Mouse (Mus musculus) limb, embryonic 14.5 days (tissue): ENCODE data around the gene Galntl6. TPM values are rescaled to one million over a fixed set of nuclear protein-coding genes. Genes with fewer than 3 reads are reported as not detected.
"Not testable (repeated sequence)": the region's sequence is repeated elsewhere in the genome, so short reads cannot be mapped to it uniquely, and the experiment has no call there.

Experiments
- ATAC-seq: fragments of 200-750 bp; cut with Nextera tagmentation; 2 replicates; pipeline ENCODE4 v1.8.0; 2017; ENCODE audit warnings: low read depth, moderate number of reproducible peaks, moderate TSS enrichment; ENCODE audit not compliant: low FRiP score
- DNase-seq: peaks from one replicate; pipeline ENCODE4 v3.0.0-alpha.2; 2015; ENCODE audit warnings: low spot score
- H3K27ac ChIP-seq: fragments of 300-500 bp; sonication (generic); replicated peaks from 2 replicates; pipeline ENCODE4 v1.5.1; 2014; ENCODE audit warnings: low read depth, mild to moderate bottlenecking, low read length, moderate library complexity, mixed read lengths
- H3K27me3 ChIP-seq: fragments of 300-500 bp; sonication (generic); 2 replicates; pipeline ENCODE4 v1.6.1; 2014; ENCODE audit warnings: low read length, mixed read lengths; ENCODE audit not compliant: control insufficient read depth, insufficient read depth
- H3K36me3 ChIP-seq: fragments of 300-500 bp; sonication (generic); 2 replicates; pipeline ENCODE4 v1.6.1; 2014; ENCODE audit warnings: mild to moderate bottlenecking, low read length, moderate library complexity, mixed read lengths; ENCODE audit not compliant: control insufficient read depth, insufficient read depth
- H3K4me1 ChIP-seq: fragments of 300-500 bp; sonication (generic); 2 replicates; pipeline ENCODE4 v1.6.1; 2014; ENCODE audit warnings: antibody characterized with exemption, low read length, mixed read lengths; ENCODE audit not compliant: control insufficient read depth, insufficient read depth
- H3K4me2 ChIP-seq: fragments of 300-500 bp; sonication (generic); replicated peaks from 2 replicates; pipeline ENCODE4 v1.6.1; 2014; ENCODE audit warnings: low read depth, mild to moderate bottlenecking, low read length, moderate library complexity; ENCODE audit not compliant: severe bottlenecking
- H3K4me3 ChIP-seq: fragments of 300-500 bp; sonication (generic); replicated peaks from 2 replicates; pipeline ENCODE4 v1.5.1; 2014; ENCODE audit warnings: low read length
- H3K9ac ChIP-seq: fragments of 300-500 bp; sonication (generic); 2 replicates; pipeline ENCODE4 v1.6.1; 2014; ENCODE audit warnings: mild to moderate bottlenecking, low read depth, low read length, moderate library complexity; ENCODE audit not compliant: severe bottlenecking
- H3K9me3 ChIP-seq: fragments of 300-500 bp; sonication (generic); 2 replicates; pipeline ENCODE4 v1.6.1; 2016; ENCODE audit warnings: low read length; ENCODE audit not compliant: control insufficient read depth
- POLR2A ChIP-seq: fragments of 200-500 bp; IDR thresholded peaks from 2 replicates; pipeline ENCODE4 v1.8.0; 2012; ENCODE audit warnings: inconsistent platforms, mild to moderate bottlenecking, moderate library complexity, borderline replicate concordance; ENCODE audit not compliant: insufficient read depth, insufficient read length; ENCODE audit errors: extremely low read depth
- WGBS: fragments of 180-500 bp; shearing (Covaris S2); extraction: QIAGEN DNeasy Blood & Tissue Kit; methylation state at CpG from one replicate; pipeline ENCODE4 v1.1.7; 2014; 5-methylcytosine and 5-hydroxymethylcytosine counted together
- polyA plus RNA-seq, 2 experiments: library from polyadenylated mRNA; depleted of rRNA in 1 of 2; stranded (reverse) in 1 of 2; unstranded in 1 of 2; fragments of >200 nt; fragmentation: Nextera tagmentation in 1 of 2; extraction: Ambion mirVana in 1 of 2; gene quantifications; 2 replicates each; pipeline versions ENCODE4 v1.2.1 to v1.2.3; 2012 to 2014

Gene Galntl6
- polyA plus RNA-seq, 2 experiments, result 0.57 to 0.65 TPM

DNA sequence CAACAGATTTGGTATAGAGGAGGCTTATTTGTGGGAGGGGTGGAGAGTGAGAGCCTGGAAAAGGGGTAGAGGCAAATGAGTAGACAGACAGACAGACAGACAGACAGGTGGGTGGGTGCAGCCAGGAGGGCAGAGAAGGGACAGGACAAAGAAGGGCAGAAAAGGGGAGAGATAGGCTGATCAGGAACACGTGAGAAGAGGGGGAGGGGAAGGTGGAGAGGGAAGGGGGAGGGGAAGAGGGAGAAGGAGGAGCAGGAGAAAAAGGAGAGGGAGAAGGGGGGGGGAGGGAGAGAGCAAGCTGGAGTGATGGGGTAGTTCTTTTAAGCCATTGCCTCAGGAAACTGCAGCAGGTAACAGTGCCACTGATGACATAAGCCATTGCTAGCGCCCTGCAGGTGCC is 1144.9 kb downstream of the Galntl6 start:
- H3K4me3 ChIP-seq, result no peak overlapping the region
- H3K9ac ChIP-seq, result no peak overlapping the region
- H3K4me1 ChIP-seq, result peaks cover 6% of the 10 kb centered on the region; the same call in 1 of the 2 replicates
- no peak overlapping the region for H3K27ac ChIP-seq
- H3K27me3 ChIP-seq, result no peaks in the 10 kb centered on the region
- WGBS, result 45% methylated on average over 2 of the region's 2 CpGs
- H3K9me3 ChIP-seq, result no peaks in the 10 kb centered on the region
- DNase-seq (no peak), ATAC-seq (no peak)
- no peak overlapping the region for H3K4me2 ChIP-seq
- no peak for TF ChIP-seq POLR2A
- no peaks in the 10 kb centered on the region for H3K36me3 ChIP-seq

DNA sequence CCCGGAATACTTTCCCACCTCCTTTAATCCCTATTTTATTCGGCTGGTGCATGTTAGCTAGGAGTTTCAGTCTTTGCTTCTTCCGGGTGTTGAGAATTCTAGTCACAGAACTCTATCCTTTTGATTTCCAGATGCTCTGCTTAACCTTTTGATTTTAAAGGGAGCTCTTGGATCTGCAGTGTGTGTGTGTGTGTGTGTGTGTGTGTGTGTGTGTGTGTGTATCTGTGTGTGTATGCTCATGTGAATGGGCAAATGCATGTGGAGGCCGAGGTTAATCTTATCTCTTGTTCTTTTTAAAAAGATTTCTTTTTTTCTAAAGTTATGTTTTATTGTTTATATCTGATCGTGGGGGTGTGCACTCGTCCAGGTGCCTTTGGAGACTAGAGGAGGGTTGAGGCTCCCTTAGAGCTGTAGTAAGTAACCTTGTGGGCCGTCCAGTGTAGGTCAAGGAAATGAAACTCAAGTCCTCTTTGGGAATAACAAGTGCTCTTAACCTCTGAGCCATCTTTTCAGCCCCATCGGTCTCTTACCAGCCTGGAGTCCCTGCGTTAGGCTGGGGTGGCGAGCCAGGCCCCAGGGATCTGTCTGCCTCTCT is 1145.9 kb downstream of the Galntl6 start:
- no peaks in the 10 kb centered on the region for H3K9me3 ChIP-seq
- H3K4me2 ChIP-seq, result peak overlapping the region; percentile 1; the same call in 1 of the 2 replicates
- H3K4me1 ChIP-seq, result peaks cover 6% of the 10 kb centered on the region; the same call in 1 of the 2 replicates
- no peak for ATAC-seq
- WGBS, result 49% methylated on average over 10 of the region's 10 CpGs
- H3K4me3 ChIP-seq, result no peak overlapping the region
- TF ChIP-seq POLR2A, result no peak
- no peak overlapping the region for H3K27ac ChIP-seq
- no peaks in the 10 kb centered on the region for H3K27me3 ChIP-seq
- H3K9ac ChIP-seq, result no peak overlapping the region
- no peak for DNase-seq
- H3K36me3 ChIP-seq, result no peaks in the 10 kb centered on the region

DNA sequence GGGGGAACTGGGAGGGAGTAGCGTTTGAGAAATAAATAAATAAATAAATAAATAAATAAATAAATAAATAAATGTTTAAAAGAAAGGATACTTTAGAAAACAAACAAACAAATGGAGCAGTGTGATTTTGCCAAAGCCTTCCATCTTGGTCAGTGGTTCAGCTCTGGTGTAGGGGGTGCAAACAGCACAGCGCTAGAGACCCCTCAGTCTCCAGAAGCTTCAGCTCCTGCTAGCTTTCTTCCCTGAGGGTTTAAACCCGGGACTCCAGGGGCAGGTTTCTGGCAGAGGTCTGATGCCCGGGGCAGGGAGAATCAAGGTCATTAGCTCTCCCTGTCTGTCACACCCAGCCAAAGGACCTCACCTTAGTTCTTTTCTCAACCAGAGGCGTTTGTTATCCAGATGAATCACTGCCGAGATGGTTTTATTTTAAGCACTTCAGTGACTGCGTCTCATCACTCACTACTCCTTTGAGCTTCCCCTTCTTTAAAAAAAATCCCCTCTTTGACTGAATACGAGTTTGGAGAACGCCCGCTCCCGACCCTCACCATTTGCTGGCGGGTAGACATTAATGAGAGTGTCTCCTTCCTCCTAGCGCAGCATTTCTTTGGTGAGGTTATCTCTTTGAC is 1146.6 kb downstream of the Galntl6 start:
- no peaks in the 10 kb centered on the region for H3K36me3 ChIP-seq
- no peak overlapping the region for H3K9ac ChIP-seq
- no peak overlapping the region for H3K4me3 ChIP-seq
- WGBS, result 13% methylated on average over 13 of the region's 13 CpGs
- H3K4me1 ChIP-seq, result peaks cover 6% of the 10 kb centered on the region; the same call in 1 of the 2 replicates
- H3K27me3 ChIP-seq, result no peaks in the 10 kb centered on the region
- no peak overlapping the region for H3K27ac ChIP-seq
- peak overlapping the region; percentile 1 for H3K4me2 ChIP-seq
- TF ChIP-seq POLR2A, result no peak
- ATAC-seq (no peak), DNase-seq (no peak)
- no peaks in the 10 kb centered on the region for H3K9me3 ChIP-seq

DNA sequence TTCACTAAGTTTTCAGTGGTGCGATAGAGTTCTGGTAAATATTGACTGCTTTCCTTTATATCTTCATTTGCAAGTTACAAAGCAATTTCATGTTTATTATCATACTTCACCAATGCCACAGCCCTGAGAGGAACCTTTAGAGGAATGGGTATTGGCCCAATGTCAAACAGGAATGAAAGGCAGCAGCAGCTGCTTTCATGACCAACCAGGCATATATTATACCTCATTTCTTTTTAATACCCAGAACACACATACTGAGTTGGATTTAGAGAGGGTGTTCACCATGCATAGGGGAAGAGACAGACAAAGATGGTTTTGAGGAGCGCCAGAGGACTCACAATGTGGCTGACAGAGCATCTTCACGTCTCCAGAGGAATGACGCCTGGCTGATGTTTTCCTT is 1147.2 kb downstream of the Galntl6 start:
- Histone ChIP-seq H3K27me3 (no peaks in the 10 kb centered on the region), H3K27ac (no peak overlapping the region), H3K4me2 (no peak overlapping the region), H3K4me1 (peaks cover 6% of the 10 kb centered on the region; the same call in 1 of the 2 replicates), H3K4me3 (no peak overlapping the region), H3K9ac (no peak overlapping the region), H3K36me3 (no peaks in the 10 kb centered on the region), H3K9me3 (no peaks in the 10 kb centered on the region)
- TF ChIP-seq POLR2A, result no peak
- ATAC-seq (no peak), DNase-seq (peak; percentile 20)
- 85% methylated on average over 4 of the region's 4 CpGs for WGBS

DNA sequence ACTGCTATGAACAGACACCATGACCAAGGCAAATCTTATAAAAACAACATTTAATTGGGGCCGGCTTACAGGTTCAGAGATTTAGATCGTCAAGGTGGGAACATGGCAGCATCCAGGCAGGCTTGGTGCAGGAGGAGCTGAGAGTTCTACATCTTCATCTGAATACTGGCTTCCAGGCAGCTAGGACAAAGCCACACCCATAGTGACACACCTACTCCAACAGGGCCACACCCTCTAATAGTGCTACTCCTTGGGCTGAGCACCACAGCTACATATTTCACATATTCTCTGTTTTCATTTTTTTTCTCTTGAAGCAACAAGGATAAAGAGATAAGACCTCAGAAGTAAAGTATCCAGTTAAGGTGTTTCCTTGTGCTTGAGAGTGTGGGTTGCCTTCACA is 1149.8 kb downstream of the Galntl6 start:
- H3K27me3 ChIP-seq, H3K4me1 ChIP-seq, DNase-seq, H3K36me3 ChIP-seq, H3K9me3 ChIP-seq, H3K4me2 ChIP-seq, H3K27ac ChIP-seq, H3K4me3 ChIP-seq, H3K9ac ChIP-seq, ATAC-seq: not testable (repeated sequence)
- 69% methylated on average over 2 of the region's 2 CpGs for WGBS
